Mouse (Mus musculus) CH12.LX (cell line): ENCODE results near the gene Kif6. TPM values are rescaled to one million over a fixed set of nuclear protein-coding genes. Genes with fewer than 3 reads are reported as not detected.

Experiments
- DNase-seq: peaks from one replicate; pipeline ENCODE4 v3.0.0-alpha.2; 2013; ENCODE audit errors: extremely low read depth
- H3K27ac ChIP-seq: 2 replicates; pipeline ENCODE4 v1.5.1; 2012; ENCODE audit warnings: low read depth, mild to moderate bottlenecking, control low read depth, moderate library complexity; ENCODE audit not compliant: insufficient read depth
- H3K27me3 ChIP-seq: replicated peaks from 2 replicates; pipeline ENCODE3; 2012; ENCODE audit warnings: inconsistent platforms
- H3K36me3 ChIP-seq, 2 experiments: replicated peaks in 1 of 2; 2 replicates each; pipeline versions ENCODE3 to v1.6.1; 2012; ENCODE audit warnings: inconsistent platforms in 1 of 2, low read length in 1 of 2, mild to moderate bottlenecking in 1 of 2, mixed read lengths in 1 of 2, moderate library complexity in 1 of 2; ENCODE audit not compliant: control insufficient read depth in 1 of 2, insufficient read depth in 1 of 2
- H3K4me1 ChIP-seq, 2 experiments: 2 replicates each; pipeline ENCODE4 v1.6.1; 2012; ENCODE audit warnings: inconsistent platforms in 1 of 2, moderate library complexity in 1 of 2; ENCODE audit not compliant: insufficient read depth in 2 of 2, control insufficient read depth in 1 of 2
- H3K4me2 ChIP-seq: 2 replicates; pipeline ENCODE4 v1.6.1; 2012; ENCODE audit warnings: low read depth, mild to moderate bottlenecking, control low read depth; ENCODE audit not compliant: poor library complexity, insufficient read depth, severe bottlenecking
- H3K4me3 ChIP-seq, 3 experiments: fragments of 150-350 bp in 1 of 3; sonication (generic) in 1 of 3; replicated peaks in 1 of 3; 2 replicates each; pipeline versions ENCODE3 to v1.5.1; 2011 to 2012; ENCODE audit warnings: low read depth in 2 of 3, low read length in 2 of 3, mild to moderate bottlenecking in 2 of 3, moderate library complexity in 2 of 3, control low read depth in 1 of 3, improper control_type of control experiment in 1 of 3, inconsistent platforms in 1 of 3, mixed read lengths in 1 of 3; ENCODE audit not compliant: poor library complexity in 1 of 3
- H3K79me2 ChIP-seq: replicated peaks from 2 replicates; pipeline ENCODE4 v1.6.1; 2012; ENCODE audit warnings: mild to moderate bottlenecking, moderate library complexity; ENCODE audit not compliant: control insufficient read depth, poor library complexity, insufficient read depth, severe bottlenecking; ENCODE audit errors: extremely low read depth
- H3K9ac ChIP-seq: 2 replicates; pipeline ENCODE4 v1.6.1; 2012; ENCODE audit warnings: low read depth, mild to moderate bottlenecking, control low read depth, moderate library complexity; ENCODE audit not compliant: insufficient read depth
- H3K9me3 ChIP-seq: replicated peaks from 2 replicates; pipeline ENCODE3; 2012; ENCODE audit warnings: low read length, inconsistent platforms, mixed read lengths
- BHLHE40 ChIP-seq: IDR thresholded peaks from 2 replicates; pipeline ENCODE4 v1.6.1; 2011; ENCODE audit warnings: mild to moderate bottlenecking, low read depth, low read length, improper control_type of control experiment
- CTCF ChIP-seq, 2 experiments: IDR thresholded peaks in 1 of 2; conservative IDR thresholded peaks in 1 of 2; 2 replicates each; pipeline ENCODE4 v1.5.1; 2011 to 2012; ENCODE audit warnings: low read depth in 2 of 2, low read length in 2 of 2, improper control_type of control experiment in 1 of 2, inconsistent platforms in 1 of 2, mild to moderate bottlenecking in 1 of 2, moderate library complexity in 1 of 2
- EP300 ChIP-seq: IDR thresholded peaks from 2 replicates; pipeline ENCODE4 v1.6.1; 2011; ENCODE audit warnings: low read length, improper control_type of control experiment
- GABPA ChIP-seq: IDR thresholded peaks from 2 replicates; pipeline ENCODE4 v1.6.1; 2012; ENCODE audit warnings: low read depth, low read length, improper control_type of control experiment, inconsistent platforms; ENCODE audit not compliant: insufficient replicate concordance
- HCFC1 ChIP-seq: IDR thresholded peaks from 2 replicates; pipeline ENCODE4 v1.6.1; 2012; ENCODE audit warnings: low read depth, mild to moderate bottlenecking, inconsistent platforms, low read length, improper control_type of control experiment
- IRF4 ChIP-seq: IDR thresholded peaks from 2 replicates; pipeline ENCODE4 v1.6.1; 2014; ENCODE audit warnings: low read depth, mild to moderate bottlenecking, inconsistent platforms, low read length, improper control_type of control experiment
- JUND ChIP-seq: conservative IDR thresholded peaks from 2 replicates; pipeline ENCODE4 v1.6.1; 2011; ENCODE audit warnings: low read depth, low read length, improper control_type of control experiment
- KAT2A ChIP-seq: IDR thresholded peaks from 2 replicates; pipeline ENCODE4 v1.6.1; 2012; ENCODE audit warnings: low read length, improper control_type of control experiment, inconsistent platforms; ENCODE audit not compliant: insufficient replicate concordance
- MAFK ChIP-seq: IDR thresholded peaks from 2 replicates; pipeline ENCODE4 v1.6.1; 2011; ENCODE audit warnings: low read length, improper control_type of control experiment; ENCODE audit not compliant: insufficient replicate concordance
- MAZ ChIP-seq: IDR thresholded peaks from 2 replicates; pipeline ENCODE4 v1.6.1; 2012; ENCODE audit warnings: low read depth, mild to moderate bottlenecking, inconsistent platforms, low read length, improper control_type of control experiment, moderate library complexity
- MXI1 ChIP-seq: IDR thresholded peaks from 2 replicates; pipeline ENCODE4 v1.6.1; 2011; ENCODE audit warnings: mild to moderate bottlenecking, low read depth, low read length, improper control_type of control experiment
- MYC ChIP-seq: IDR thresholded peaks from 2 replicates; pipeline ENCODE4 v1.6.1; 2011; ENCODE audit warnings: low read depth, mild to moderate bottlenecking, improper control_type of control experiment, low read length
- NRF1 ChIP-seq: IDR thresholded peaks from 2 replicates; pipeline ENCODE4 v1.6.1; 2014; ENCODE audit warnings: low read depth, mild to moderate bottlenecking, inconsistent platforms, low read length, improper control_type of control experiment, moderate library complexity
- PAX5 ChIP-seq: IDR thresholded peaks from 2 replicates; pipeline ENCODE4 v1.6.1; 2012; ENCODE audit warnings: low read length, inconsistent platforms, mixed read lengths
- POLR2A ChIP-seq: IDR thresholded peaks from 2 replicates; pipeline ENCODE4 v1.6.1; 2011; ENCODE audit warnings: low read depth, mild to moderate bottlenecking, improper control_type of control experiment, low read length
- RAD21 ChIP-seq: IDR thresholded peaks from 2 replicates; pipeline ENCODE4 v1.6.1; 2011; ENCODE audit warnings: low read depth, mild to moderate bottlenecking, low read length, improper control_type of control experiment, moderate library complexity
- RCOR1 ChIP-seq: conservative IDR thresholded peaks from 2 replicates; pipeline ENCODE4 v1.6.1; 2012; ENCODE audit warnings: low read depth, mild to moderate bottlenecking, inconsistent platforms, low read length, improper control_type of control experiment
- SMC3 ChIP-seq: IDR thresholded peaks from 2 replicates; pipeline ENCODE4 v1.6.1; 2011; ENCODE audit warnings: low read depth, low read length, improper control_type of control experiment
- TBP ChIP-seq: conservative IDR thresholded peaks from 2 replicates; pipeline ENCODE4 v1.6.1; 2011; ENCODE audit warnings: low read depth, low read length, improper control_type of control experiment
- USF2 ChIP-seq: conservative IDR thresholded peaks from 2 replicates; pipeline ENCODE4 v1.6.1; 2011; ENCODE audit warnings: low read depth, low read length, improper control_type of control experiment
- ZC3H11A ChIP-seq: IDR thresholded peaks from 2 replicates; pipeline ENCODE4 v1.6.1; 2012; ENCODE audit warnings: low read depth, mild to moderate bottlenecking, inconsistent platforms, low read length, improper control_type of control experiment
- ZKSCAN1 ChIP-seq: IDR thresholded peaks from 2 replicates; pipeline ENCODE4 v1.6.1; 2012; ENCODE audit warnings: low read depth, inconsistent platforms, low read length, improper control_type of control experiment, borderline replicate concordance
- ZMIZ1 ChIP-seq: IDR thresholded peaks from 2 replicates; pipeline ENCODE4 v1.6.1; 2012; ENCODE audit warnings: low read depth, mild to moderate bottlenecking, inconsistent platforms, low read length, improper control_type of control experiment
- ZNF384 ChIP-seq: IDR thresholded peaks from 2 replicates; pipeline ENCODE4 v1.6.1; 2012; ENCODE audit warnings: low read depth, low read length, improper control_type of control experiment, inconsistent platforms
- dilution Hi-C: fragments of 300-500 bp; cut with MboI; formaldehyde crosslinking; loops from 2 replicates; pipeline ENCODE4 v1.14.3; 2020; ENCODE audit warnings: low sequenced_read_pairs; ENCODE audit not compliant: extremely low pct_unique_long_range_greater_than_20kb, extremely low pct_ligation_motif_present
- in situ Hi-C: fragments of 300-500 bp; cut with MboI; formaldehyde crosslinking; loops from 3 replicates; pipeline ENCODE4 v1.14.3; 2019; ENCODE audit warnings: low sequenced_read_pairs, low pct_ligation_motif_present, low pct_unique_long_range_greater_than_20kb, mixed read lengths
- polyA plus RNA-seq: library from polyadenylated mRNA; unstranded; fragments of >175 nt; gene quantifications from 2 replicates; pipeline ENCODE4 v1.2.1, GENCODE M21; 2012; ENCODE audit warnings: low read depth; ENCODE audit not compliant: insufficient read length
- total RNA-seq, 2 experiments: library from RNA; depleted of rRNA; stranded (reverse); fragments of 300-350 nt in 1 of 2; fragments of >200 nt in 1 of 2; gene quantifications; 2 replicates each; pipeline ENCODE4 v1.2.3; 2012 to 2014

Kif6 gene
- total and polyA plus RNA-seq, 3 experiments: not detected

GRCm38 (mm10) chr17:49816703-49817102 lies 201.8 kb downstream of the Kif6 start:
- in situ Hi-C loops: no loop called here
- TF ChIP-seq EP300: no peak
- no peak for TF ChIP-seq MAFK
- no peak for TF ChIP-seq MXI1
- no peak for TF ChIP-seq MAZ
- no peak for TF ChIP-seq BHLHE40
- no peak for TF ChIP-seq RAD21
- TF ChIP-seq NRF1: no peak
- no peak for TF ChIP-seq CTCF (conservative IDR thresholded peaks at IDR 0.05 in 1 of 2, IDR thresholded peaks at IDR 0.05 in 1 of 2; ENCODE audit: low read depth in 2 of 2, low read length in 2 of 2)
- no peak for TF ChIP-seq USF2
- TF ChIP-seq GABPA: no peak
- no peak for TF ChIP-seq PAX5
- TF ChIP-seq, all 38 proteins: peak for 0
- H3K27me3 ChIP-seq: peaks cover 59% of the 10 kb centered on the region
- H3K4me3 ChIP-seq: no peak overlapping the region
- H3K4me1 ChIP-seq: no peaks in the 10 kb centered on the region
- no peaks in the 10 kb centered on the region for H3K36me3 ChIP-seq
- H3K9ac ChIP-seq: no peak overlapping the region
- no peaks in the 10 kb centered on the region for H3K9me3 ChIP-seq
- no peak for DNase-seq
- dilution Hi-C loops: no loop called here
- H3K79me2 ChIP-seq: no peaks in the 10 kb centered on the region
- H3K27ac ChIP-seq: no peak overlapping the region
- no peak overlapping the region for H3K4me2 ChIP-seq

GRCm38 (mm10) chr17:49820203-49820602 lies 205.3 kb downstream of the Kif6 start:
- H3K27ac ChIP-seq: no peak overlapping the region
- no peak for DNase-seq
- H3K4me1 ChIP-seq: no peaks in the 10 kb centered on the region
- no peaks in the 10 kb centered on the region for H3K79me2 ChIP-seq
- dilution Hi-C loops (no loop called here), in situ Hi-C loops (no loop called here)
- H3K4me2 ChIP-seq: no peak overlapping the region
- no peaks in the 10 kb centered on the region for H3K9me3 ChIP-seq
- peaks cover 61% of the 10 kb centered on the region for H3K27me3 ChIP-seq
- TF ChIP-seq ZC3H11A (no peak), POLR2A (no peak)
- H3K4me3 ChIP-seq: no peak overlapping the region
- no peaks in the 10 kb centered on the region for H3K36me3 ChIP-seq
- no peak overlapping the region for H3K9ac ChIP-seq

GRCm38 (mm10) chr17:49824142-49824840 lies 209.4 kb downstream of the Kif6 start:
- TF ChIP-seq PAX5 (no peak), RCOR1 (no peak), CTCF (conservative IDR thresholded peaks at IDR 0.05 in 1 of 2, IDR thresholded peaks at IDR 0.05 in 1 of 2; ENCODE audit: low read depth in 2 of 2, low read length in 2 of 2) (no peak), BHLHE40 (no peak), TBP (no peak), SMC3 (no peak), MYC (no peak), ZNF384 (no peak), ZKSCAN1 (no peak), USF2 (no peak), ZMIZ1 (no peak), JUND (no peak), IRF4 (no peak), HCFC1 (no peak), RAD21 (no peak), KAT2A (no peak)
- no peak for DNase-seq
- Histone ChIP-seq H3K36me3 (no peaks in the 10 kb centered on the region), H3K4me3 (no peak overlapping the region), H3K4me1 (no peaks in the 10 kb centered on the region), H3K27me3 (peaks cover 42% of the 10 kb centered on the region), H3K79me2 (no peaks in the 10 kb centered on the region), H3K9ac (no peak overlapping the region), H3K27ac (no peak overlapping the region), H3K4me2 (no peak overlapping the region), H3K9me3 (peaks cover 3% of the 10 kb centered on the region)
- dilution Hi-C loops (no loop called here), in situ Hi-C loops (no loop called here)
